Mouse (Mus musculus): ENCODE results near the gene Pot1a.

Pot1a gene

GRCm38 (mm10) chr6:25808806-25809495 is at the start of gene Pot1a:
Gene Pot1a (minus strand): TSS chr6:25809246.
- peak; percentile 94 to 98 for DNase-seq (ENCODE audit: low spot score in 2 of 2)

- no peak for DNase-seq (ENCODE audit: low spot score in 2 of 2)
Observed at GRCm38 (mm10) chr6:25836261-25836660, 27.2 kb upstream of the Pot1a start.

- DNase-seq (ENCODE audit: low spot score in 2 of 2): no peak
Observed at GRCm38 (mm10) chr6:25806021-25806420, 3.0 kb downstream of the Pot1a start.

GRCm38 (mm10) chr6:25802269-25802668 is 6.8 kb downstream of the Pot1a start:
- no peak for DNase-seq (ENCODE audit: low spot score in 2 of 2)

- DNase-seq (ENCODE audit: low spot score in 2 of 2): no peak
Observed at GRCm38 (mm10) chr6:25801230-25801629, 7.8 kb downstream of the Pot1a start.

- DNase-seq (ENCODE audit: low spot score in 2 of 2): no peak
Observed at GRCm38 (mm10) chr6:25768238-25768637, 40.8 kb downstream of the Pot1a start.

GRCm38 (mm10) chr6:25767552-25767951 is 41.5 kb downstream of the Pot1a start:
- no peak for DNase-seq (ENCODE audit: low spot score in 2 of 2)

GRCm38 (mm10) chr6:25767073-25767472 is 42.0 kb downstream of the Pot1a start:
- DNase-seq (ENCODE audit: low spot score in 2 of 2): no peak

GRCm38 (mm10) chr6:25766283-25766682 is 42.8 kb downstream of the Pot1a start:
- DNase-seq (ENCODE audit: low spot score in 2 of 2): no peak

GRCm38 (mm10) chr6:25752651-25753050 is 56.4 kb downstream of the Pot1a start:
- no peak for DNase-seq (ENCODE audit: low spot score in 2 of 2)

GRCm38 (mm10) chr6:25736533-25736932 is 72.5 kb downstream of the Pot1a start:
- no peak for DNase-seq (ENCODE audit: low spot score in 2 of 2)

GRCm38 (mm10) chr6:25726560-25726959 is 82.5 kb downstream of the Pot1a start:
- DNase-seq (ENCODE audit: low spot score in 2 of 2): no peak

- no peak for DNase-seq (ENCODE audit: low spot score in 2 of 2)
Observed at GRCm38 (mm10) chr6:25710601-25711000, 98.4 kb downstream of the Pot1a start.

GRCm38 (mm10) chr6:25709250-25709895 is 99.7 kb downstream of the Pot1a start:
- no peak for DNase-seq (ENCODE audit: low spot score in 2 of 2)

GRCm38 (mm10) chr6:25699956-25700355 is 109.1 kb downstream of the Pot1a start:
- no peak for DNase-seq (ENCODE audit: low spot score in 2 of 2)
